Mouse (Mus musculus) layer of hippocampus, postnatal 14 days (tissue): ENCODE measurements around the gene Ube2dnl2. TPM values are rescaled to one million over a fixed set of nuclear protein-coding genes. Genes with fewer than 3 reads are reported as not detected.

ENCODE experiments used
- DNase-seq, 2 experiments: peaks; one replicate each; pipeline ENCODE4 v3.0.0; 2021 to 2022; ENCODE audit warnings: low spot score in 2 of 2, mixed read lengths in 1 of 2
- long read RNA-seq, 2 experiments: library from polyadenylated mRNA; stranded (forward); transcript quantifications; one replicate each; pipeline ENCODE4 v2.0.0; 2021
- total RNA-seq, 2 experiments: library from RNA; stranded (reverse); gene quantifications; 2 replicates each; pipeline ENCODE4 v1.2.3; 2021

The Ube2dnl2 gene
- total RNA-seq: not detected
- long read RNA-seq, experiment 1: 0 reads
- long read RNA-seq, experiment 2: 0 reads

- DNase-seq: no peak
Measured at GRCm38 (mm10) chrX:114907282-114907681, at the start of gene Ube2dnl2. Gene Ube2dnl2 (plus strand): TSS chrX:114907582.

- DNase-seq: no peak
Measured at GRCm38 (mm10) chrX:114895489-114895888, 11.9 kb upstream of the Ube2dnl2 start.

DNA sequence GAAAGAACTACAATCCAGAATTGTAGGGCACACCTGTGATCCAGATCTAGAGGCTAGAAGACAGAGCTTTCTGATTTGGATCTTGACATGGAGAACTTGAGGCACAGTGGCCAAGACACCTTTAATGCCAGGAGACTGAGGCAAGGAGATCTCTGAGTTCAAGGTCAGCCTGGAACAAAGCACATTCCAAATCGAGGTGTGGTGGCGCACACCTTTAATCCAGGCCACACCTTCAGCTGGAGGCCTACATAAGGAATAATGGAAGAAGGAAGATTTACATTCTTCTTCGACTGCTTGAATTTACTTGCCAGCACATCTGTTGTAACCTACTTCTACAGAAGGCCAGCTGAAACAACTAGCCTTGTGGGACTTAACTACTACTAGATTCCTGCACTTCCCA lies 9.9 kb upstream of the Ube2dnl2 start:
- no peak for DNase-seq

DNA sequence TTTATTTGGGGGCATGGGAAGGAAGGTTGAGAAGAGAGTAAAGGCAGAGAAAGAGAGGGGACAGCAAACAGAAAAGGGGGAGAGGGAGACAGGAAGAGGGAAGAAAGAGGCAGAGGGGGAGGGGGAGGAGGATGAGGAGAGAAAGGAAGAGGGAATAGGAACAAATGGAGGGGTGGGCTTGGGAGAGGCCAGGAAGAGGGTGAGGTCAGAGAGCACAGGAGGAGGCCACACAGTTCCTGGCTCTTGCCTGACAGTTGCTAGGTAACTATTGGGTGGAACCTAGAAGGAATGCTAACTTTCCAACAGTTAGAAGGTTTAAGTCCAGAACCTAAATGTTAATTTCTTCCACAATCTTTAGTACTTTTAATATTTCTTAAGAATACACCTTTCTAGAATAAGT lies 4.0 kb upstream of the Ube2dnl2 start:
- DNase-seq: no peak

DNA sequence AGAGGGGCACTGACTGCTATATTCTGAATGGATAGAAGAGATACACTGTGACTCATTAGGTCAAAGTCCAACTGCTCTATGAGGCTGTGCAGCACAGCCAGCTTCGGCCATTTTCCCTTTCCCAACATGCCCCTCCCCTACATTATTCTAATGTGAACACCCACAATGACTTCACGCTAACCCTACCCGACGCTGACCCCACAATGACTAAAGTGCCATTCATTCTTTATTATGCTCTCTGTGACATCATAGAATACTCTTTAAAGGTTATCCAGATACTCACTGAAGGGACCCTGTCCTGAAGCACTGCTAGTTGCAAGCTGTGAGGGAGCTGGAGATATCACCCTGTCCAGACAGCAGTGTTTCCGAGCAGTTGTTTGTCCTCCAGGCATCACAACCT lies 2.7 kb upstream of the Ube2dnl2 start, which contains the start of gene Ube2dnl1:
Ube2dnl1 (plus strand) TSS at position 301 of the 400 bp plus-strand sequence.
- DNase-seq: no peak

DNA sequence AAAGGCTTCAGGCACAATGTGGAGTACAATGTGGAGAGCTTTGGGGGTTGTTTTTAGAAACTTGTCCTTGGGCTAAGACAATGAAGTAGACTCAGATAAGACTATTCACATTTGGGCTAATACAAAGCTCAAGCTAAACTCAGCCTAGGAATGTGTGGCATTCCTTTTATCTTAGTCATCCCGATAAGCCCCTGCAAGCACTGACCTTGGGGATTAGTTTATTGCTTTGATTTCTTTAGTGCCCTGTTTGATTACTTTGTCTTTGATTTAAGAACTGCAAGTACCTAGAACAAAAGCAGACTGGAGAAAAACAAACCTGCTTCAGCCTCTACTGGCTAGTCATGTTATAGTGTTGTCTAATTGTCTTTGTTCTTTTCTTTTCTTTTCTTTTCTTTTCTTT lies 47.7 kb downstream of the Ube2dnl2 start:
- DNase-seq: no peak

Other genes starting within 250 kb of the Ube2dnl2 start
- not detected for gene Ube2dnl1, start 2.6 kb upstream of the Ube2dnl2 start, total RNA-seq